Mouse (Mus musculus) intestine, embryonic 15.5 days (tissue): ENCODE results near the gene Plppr3. TPM values are rescaled to one million over a fixed set of nuclear protein-coding genes. Genes with fewer than 3 reads are reported as not detected.

Source experiments
- ATAC-seq: fragments of 200-750 bp; cut with Nextera tagmentation; 2 replicates; pipeline ENCODE4 v1.8.0; 2017; ENCODE audit warnings: moderate TSS enrichment, moderate library complexity
- H3K27ac ChIP-seq: fragments of 300-500 bp; sonication (generic); 2 replicates; pipeline ENCODE4 v1.5.1; 2015; ENCODE audit warnings: mild to moderate bottlenecking, inconsistent platforms
- H3K27me3 ChIP-seq: fragments of 300-500 bp; sonication (generic); replicated peaks from 2 replicates; pipeline ENCODE4 v1.6.1; 2015; ENCODE audit warnings: inconsistent platforms
- H3K36me3 ChIP-seq: fragments of 300-500 bp; sonication (generic); 2 replicates; pipeline ENCODE4 v1.6.1; 2015; ENCODE audit warnings: inconsistent platforms
- H3K4me1 ChIP-seq: fragments of 300-500 bp; sonication (generic); replicated peaks from 2 replicates; pipeline ENCODE4 v1.6.1; 2015; ENCODE audit warnings: inconsistent platforms
- H3K4me2 ChIP-seq: fragments of 300-500 bp; sonication (generic); replicated peaks from 2 replicates; pipeline ENCODE4 v1.6.1; 2015; ENCODE audit warnings: mild to moderate bottlenecking, inconsistent platforms
- H3K4me3 ChIP-seq: fragments of 300-500 bp; sonication (generic); replicated peaks from 2 replicates; pipeline ENCODE4 v1.5.1; 2015; ENCODE audit warnings: inconsistent platforms
- H3K9ac ChIP-seq: fragments of 300-500 bp; sonication (generic); 2 replicates; pipeline ENCODE4 v1.6.1; 2015; ENCODE audit warnings: inconsistent platforms
- H3K9me3 ChIP-seq: fragments of 300-500 bp; sonication (generic); 2 replicates; pipeline ENCODE4 v1.6.1; 2016; ENCODE audit warnings: inconsistent platforms
- WGBS: fragments of 180-500 bp; shearing (Covaris S2); methylation state at CpG from one replicate; pipeline ENCODE4 v1.1.7; 2015; 5-methylcytosine and 5-hydroxymethylcytosine counted together
- polyA plus RNA-seq: library from polyadenylated mRNA; unstranded; fragments of >200 nt; fragmentation: Nextera tagmentation; extraction: Ambion mirVana; gene quantifications from 2 replicates; pipeline ENCODE4 v1.2.1, GENCODE M21; 2015

The Plppr3 gene
- polyA plus RNA-seq, 1 experiment from 2014 or later, result 32.7 TPM

DNA sequence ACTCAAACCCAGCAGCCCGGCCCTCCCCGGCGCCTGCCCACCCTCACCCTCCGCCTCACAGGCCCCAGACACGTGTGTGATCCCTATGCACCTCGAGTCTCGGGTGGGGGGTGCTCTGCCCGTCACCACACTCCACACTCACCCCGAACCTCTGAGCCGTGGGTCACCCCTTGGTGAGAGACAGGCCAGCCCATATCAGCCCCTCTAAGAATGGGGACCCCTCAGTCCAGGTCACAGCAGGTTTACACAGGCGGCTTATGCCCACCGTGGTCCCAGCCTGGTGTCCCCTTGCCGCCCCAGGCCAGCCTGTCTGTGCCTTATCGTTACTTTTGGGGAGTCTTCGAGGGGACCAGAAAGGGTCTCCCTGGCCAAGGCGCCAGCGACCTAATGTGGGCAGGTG is 54.8 kb downstream of the Plppr3 start:
- H3K9me3 ChIP-seq, result no peaks in the 10 kb centered on the region
- H3K4me1 ChIP-seq, result peaks cover 33% of the 10 kb centered on the region
- H3K4me2 ChIP-seq, result no peak overlapping the region
- H3K27ac ChIP-seq, result no peak overlapping the region
- no peak for ATAC-seq
- no peak overlapping the region for H3K9ac ChIP-seq
- no peaks in the 10 kb centered on the region for H3K27me3 ChIP-seq
- H3K36me3 ChIP-seq, result 0 out of 2 replicates have a peak, but pooled peaks cover 14% of the 10 kb centered on the region
- H3K4me3 ChIP-seq, result no peak overlapping the region
- 94% methylated on average over 17 of the region's 17 CpGs for WGBS

DNA sequence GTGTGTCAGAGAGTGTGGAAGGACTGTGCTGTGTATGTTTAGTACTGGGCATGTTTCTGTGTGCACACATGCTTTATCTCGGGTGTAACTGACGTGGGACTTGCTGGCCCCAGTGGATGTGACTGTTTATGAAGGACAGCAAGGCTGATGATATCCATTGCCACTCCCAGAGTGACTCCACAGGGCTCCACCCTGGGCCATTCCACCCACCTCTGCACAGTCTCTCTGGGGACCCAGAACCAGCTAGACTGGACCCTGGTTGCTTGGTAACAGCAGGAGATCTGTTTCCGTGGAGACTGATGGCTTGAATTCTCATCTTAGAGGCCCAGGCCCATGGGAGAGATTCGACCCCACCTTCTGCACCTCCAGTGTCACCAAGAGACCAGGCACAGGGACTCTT is 56.2 kb downstream of the Plppr3 start:
- H3K36me3 ChIP-seq, result 0 out of 2 replicates have a peak, but pooled peaks cover 14% of the 10 kb centered on the region
- no peak for ATAC-seq
- H3K4me2 ChIP-seq, result no peak overlapping the region
- H3K4me1 ChIP-seq, result peaks cover 36% of the 10 kb centered on the region
- H3K9me3 ChIP-seq, result no peaks in the 10 kb centered on the region
- H3K27ac ChIP-seq, result no peak overlapping the region
- H3K27me3 ChIP-seq, result no peaks in the 10 kb centered on the region
- H3K4me3 ChIP-seq, result no peak overlapping the region
- WGBS, result 55% methylated on average over 4 of the region's 4 CpGs
- H3K9ac ChIP-seq, result no peak overlapping the region

- no peak for ATAC-seq
- H3K4me3 ChIP-seq, result no peak overlapping the region
- no peak overlapping the region for H3K9ac ChIP-seq
- H3K36me3 ChIP-seq, result 0 out of 2 replicates have a peak, but pooled peaks cover 16% of the 10 kb centered on the region
- H3K27ac ChIP-seq, result no peak overlapping the region
- no peak overlapping the region for H3K4me2 ChIP-seq
- WGBS, result 75% methylated on average over 2 of the region's 2 CpGs
- H3K9me3 ChIP-seq, result no peaks in the 10 kb centered on the region
- H3K4me1 ChIP-seq, result peaks cover 33% of the 10 kb centered on the region
- H3K27me3 ChIP-seq, result no peaks in the 10 kb centered on the region
Measured at GRCm38 (mm10) chr10:79817111-79817510, 57.3 kb downstream of the Plppr3 start.

DNA sequence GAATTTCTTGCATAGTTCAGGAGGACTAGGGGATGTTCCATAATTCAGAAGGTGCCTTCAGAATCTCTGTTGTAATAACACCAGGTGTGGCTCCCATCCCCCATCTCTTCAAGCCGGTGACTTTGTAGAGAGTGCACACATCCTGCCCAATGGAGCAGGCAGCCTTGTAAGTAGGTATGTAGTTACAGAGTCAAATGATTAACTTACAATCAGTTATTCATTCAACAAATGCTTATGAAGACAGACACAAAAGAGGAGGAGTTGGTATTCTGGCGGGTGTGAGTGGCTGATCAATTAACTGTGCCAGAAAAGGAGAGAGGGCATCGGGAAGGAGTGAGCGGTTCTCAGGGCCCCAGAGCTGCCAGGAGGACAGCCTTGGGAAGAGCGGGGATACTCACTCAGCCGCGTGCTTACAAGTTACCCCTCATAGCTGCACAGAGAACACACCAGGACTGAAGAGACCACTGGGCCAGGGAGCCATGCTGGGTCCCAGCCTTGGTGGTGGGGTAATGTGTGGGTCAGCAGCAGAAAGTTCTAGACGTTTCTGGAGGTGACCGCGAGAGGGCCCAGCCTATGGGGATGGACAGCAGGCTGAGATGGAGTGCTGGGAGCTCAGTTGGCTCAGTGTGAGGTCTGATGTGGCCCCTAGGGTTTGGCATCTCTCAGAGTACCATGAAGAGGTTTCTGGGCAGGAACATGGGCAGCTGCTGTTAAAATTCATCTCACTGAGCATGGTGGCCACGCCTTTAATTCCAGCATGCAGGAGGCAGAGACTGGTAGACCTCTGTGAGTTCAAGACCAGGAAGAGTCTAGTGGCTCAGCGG is 58.6 kb downstream of the Plppr3 start:
- WGBS, result 83% methylated on average over 12 of the region's 12 CpGs
- 0 out of 2 replicates have a peak, but pooled peaks cover 16% of the 10 kb centered on the region for H3K36me3 ChIP-seq
- no peaks in the 10 kb centered on the region for H3K9me3 ChIP-seq
- no peak for ATAC-seq
- no peaks in the 10 kb centered on the region for H3K27me3 ChIP-seq
- no peak overlapping the region for H3K27ac ChIP-seq
- H3K4me3 ChIP-seq, result no peak overlapping the region
- no peak overlapping the region for H3K4me2 ChIP-seq
- no peak overlapping the region; the same call in 1 of the 2 replicates for H3K9ac ChIP-seq
- peaks cover 38% of the 10 kb centered on the region for H3K4me1 ChIP-seq

GRCm38 (mm10) chr10:79814271-79814842 is 60.1 kb downstream of the Plppr3 start:
- WGBS, result 77% methylated on average over 5 of the region's 5 CpGs
- no peak overlapping the region for H3K4me3 ChIP-seq

GRCm38 (mm10) chr10:79811736-79812637 is 62.4 kb downstream of the Plppr3 start:
- H3K27me3 ChIP-seq, result no peaks in the 10 kb centered on the region
- WGBS, result 35% methylated on average over 15 of the region's 15 CpGs
- ATAC-seq, result peak; percentile 25

More at GRCm38 (mm10) chr10:79814271-79814842, 60.1 kb downstream of the Plppr3 start:
- Histone ChIP-seq H3K27ac (0 out of 2 replicates have a peak overlapping the region, but pooled peaks have one; percentile 28), H3K9ac (0 out of 2 replicates have a peak overlapping the region, but pooled peaks have one; percentile 11), H3K36me3 (0 out of 2 replicates have a peak, but pooled peaks cover 18% of the 10 kb centered on the region), H3K27me3 (no peaks in the 10 kb centered on the region), H3K4me2 (0 out of 2 replicates have a peak overlapping the region, but pooled peaks have one; percentile 11), H3K9me3 (no peaks in the 10 kb centered on the region), H3K4me1 (peaks cover 27% of the 10 kb centered on the region; the same call in 1 of the 2 replicates)
- peak; percentile 57 for ATAC-seq

More at GRCm38 (mm10) chr10:79811736-79812637, 62.4 kb downstream of the Plppr3 start:
- H3K4me2 ChIP-seq, result no peak overlapping the region
- no peak overlapping the region for H3K9ac ChIP-seq
- H3K36me3 ChIP-seq, result 0 out of 2 replicates have a peak, but pooled peaks cover 17% of the 10 kb centered on the region
- H3K4me3 ChIP-seq, result no peak overlapping the region
- H3K9me3 ChIP-seq, result no peaks in the 10 kb centered on the region
- no peak overlapping the region for H3K27ac ChIP-seq
- H3K4me1 ChIP-seq, result peaks cover 18% of the 10 kb centered on the region; the same call in 1 of the 2 replicates

Other genes with a start within 250 kb of the Plppr3 start
- 7.6 and 8.2 TPM in 2 replicates for gene Shc2, start 236.7 kb downstream of the Plppr3 start, polyA plus RNA-seq
- gene Odf3l2, start 228.9 kb downstream of the Plppr3 start, polyA plus RNA-seq, result not detected in 2 replicates
- gene Madcam1, start 210.1 kb downstream of the Plppr3 start, polyA plus RNA-seq, result 23.6 and 28.6 TPM in 2 replicates
- 62.8 and 63.0 TPM in 2 replicates for gene Tpgs1, start 205.3 kb downstream of the Plppr3 start, polyA plus RNA-seq
- gene Cdc34, start 192.4 kb downstream of the Plppr3 start, polyA plus RNA-seq, result 137 and 144 TPM in 2 replicates
- gene Gzmm, start 185.6 kb downstream of the Plppr3 start, polyA plus RNA-seq, result 0.52 and 0.76 TPM in 2 replicates
- 1,119 and 1,131 TPM in 2 replicates for gene Bsg, start 170.1 kb downstream of the Plppr3 start, polyA plus RNA-seq
- 0.18 and 0.23 TPM in 2 replicates for gene Hcn2, start 158.0 kb downstream of the Plppr3 start, polyA plus RNA-seq
- gene Polrmt, start 128.1 kb downstream of the Plppr3 start, polyA plus RNA-seq, result 37.8 and 45.5 TPM in 2 replicates
- gene Fgf22, start 119.6 kb downstream of the Plppr3 start, polyA plus RNA-seq, result 0.09 and 0.28 TPM in 2 replicates
- 89.8 and 91.6 TPM in 2 replicates for gene Rnf126, start 107.7 kb downstream of the Plppr3 start, polyA plus RNA-seq
- gene Fstl3, start 97.4 kb downstream of the Plppr3 start, polyA plus RNA-seq, result 14.0 and 16.1 TPM in 2 replicates
- 0.09 TPM in 1 of 2 replicates, not detected in the other for gene Prss57, start 83.7 kb downstream of the Plppr3 start, polyA plus RNA-seq
- 48.1 and 48.5 TPM in 2 replicates for gene Palm, start 81.1 kb downstream of the Plppr3 start, polyA plus RNA-seq
- gene Misp, start 53.6 kb downstream of the Plppr3 start, polyA plus RNA-seq, result 141 and 154 TPM in 2 replicates
- 307 and 314 TPM in 2 replicates for gene Ptbp1, start 20.2 kb downstream of the Plppr3 start, polyA plus RNA-seq
- 3.7 and 3.9 TPM in 2 replicates for gene Prtn3, start 158 bp downstream of the Plppr3 start, polyA plus RNA-seq
- 1.1 and 2.6 TPM in 2 replicates for gene Elane, start 11.6 kb upstream of the Plppr3 start, polyA plus RNA-seq
- not detected in 2 replicates for gene Cfd, start 16.2 kb upstream of the Plppr3 start, polyA plus RNA-seq
- gene Med16, start 34.3 kb upstream of the Plppr3 start, polyA plus RNA-seq, result 37.3 and 39.8 TPM in 2 replicates
- gene Gm26602, start 36.2 kb upstream of the Plppr3 start, polyA plus RNA-seq, result 17.7 TPM in 1 of 2 replicates, not detected in the other
- gene Kiss1r, start 42.3 kb upstream of the Plppr3 start, polyA plus RNA-seq, result 0.52 and 1.1 TPM in 2 replicates
- 108 and 116 TPM in 2 replicates for gene R3hdm4, start 46.6 kb upstream of the Plppr3 start, polyA plus RNA-seq
- 18.7 and 19.0 TPM in 2 replicates for gene Arid3a, start 52.4 kb upstream of the Plppr3 start, polyA plus RNA-seq
- gene Wdr18, start 85.5 kb upstream of the Plppr3 start, polyA plus RNA-seq, result 90.3 and 94.8 TPM in 2 replicates
- gene Grin3b, start 96.1 kb upstream of the Plppr3 start, polyA plus RNA-seq, result 0.11 TPM in 2 replicates
- 18.1 and 19.6 TPM in 2 replicates for gene Tmem259, start 109.7 kb upstream of the Plppr3 start, polyA plus RNA-seq
- gene Cnn2, start 114.0 kb upstream of the Plppr3 start, polyA plus RNA-seq, result 239 and 242 TPM in 2 replicates
- 3.0 and 3.7 TPM in 2 replicates for gene Abca7, start 121.9 kb upstream of the Plppr3 start, polyA plus RNA-seq
- 6.3 and 6.5 TPM in 2 replicates for gene Arhgap45, start 142.0 kb upstream of the Plppr3 start, polyA plus RNA-seq
- gene Polr2e, start 165.2 kb upstream of the Plppr3 start, polyA plus RNA-seq, result 206 and 218 TPM in 2 replicates
- gene Gpx4, start 172.5 kb upstream of the Plppr3 start, polyA plus RNA-seq, result 712 and 771 TPM in 2 replicates
- 12.8 and 14.0 TPM in 2 replicates for gene Sbno2, start 230.9 kb upstream of the Plppr3 start, polyA plus RNA-seq
- 14.4 and 21.2 TPM in 2 replicates for gene Stk11, start 241.2 kb upstream of the Plppr3 start, polyA plus RNA-seq